Mouse (Mus musculus) embryonic fibroblast, embryonic 13.5 days (primary cell): Measurements from ENCODE around the gene Pbp2.

Source experiments
- CTCF ChIP-seq: IDR thresholded peaks from 2 replicates; pipeline ENCODE4 v1.5.1; 2011; ENCODE audit warnings: mild to moderate bottlenecking, control low read depth, low read length, moderate library complexity, borderline replicate concordance; ENCODE audit not compliant: insufficient read depth
- POLR2A ChIP-seq: IDR thresholded peaks from 2 replicates; pipeline ENCODE4 v1.6.1; 2011; ENCODE audit warnings: low read depth, mild to moderate bottlenecking, control low read depth, low read length, moderate library complexity

DNA sequence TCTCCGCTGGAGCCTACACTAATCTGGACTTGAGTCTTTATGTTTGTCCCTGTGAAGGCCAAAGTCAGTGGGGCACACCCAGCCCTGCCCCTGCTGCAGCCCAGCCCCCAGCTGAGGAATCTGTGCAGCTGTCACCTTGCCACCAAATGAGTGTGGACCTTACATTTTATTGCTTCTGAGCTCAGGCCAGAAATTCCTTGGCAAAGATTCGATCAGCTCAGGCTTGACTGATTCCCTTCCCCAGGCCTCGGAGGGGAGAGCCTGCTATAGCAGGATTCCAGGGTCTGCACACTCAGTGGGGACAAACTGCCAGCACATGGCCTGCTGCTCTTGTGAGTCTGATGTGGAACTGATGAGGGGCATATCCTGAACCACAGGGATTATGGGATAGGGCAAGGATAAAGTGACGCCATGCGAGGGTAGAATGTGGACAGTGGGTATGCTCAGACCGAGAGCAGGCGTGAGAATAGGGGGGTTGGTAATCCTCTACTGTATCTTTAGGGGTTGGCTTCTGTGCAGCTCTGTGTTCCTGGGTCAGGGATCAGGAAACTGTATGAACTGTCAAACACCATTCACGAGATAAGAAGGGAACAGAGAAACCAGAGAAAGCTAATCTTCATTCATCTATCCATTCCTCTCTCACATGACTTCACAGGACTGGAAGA is 41.6 kb upstream of the Pbp2 start:
- no peak for TF ChIP-seq POLR2A
- TF ChIP-seq CTCF = no peak
